In genomic region chr19:40395321-40395695, GRCm38 (mm10) we compare ENCODE assay signal across 9 mouse cellular contexts.
DNase-seq lines count a peak whose midpoint lies in the region; ATAC-seq and TF ChIP-seq lines count a peak whose summit lies in the region.
"Had no signal": no experiment of that assay in that cellular context is flagged by ENCODE, and none has a peak within 500 bp of the region (broad histone marks: within the 10 kb centered on the region; RNA-seq: fewer than 3 reads in every experiment).

No protein-coding gene starts in this region.

- no peaks in the 10 kb centered on the region for H3K9me3 ChIP-seq in heart, embryonic 10.5 days
- H3K9me3 ChIP-seq in lung, embryonic 16.5 days (ENCODE audit: control insufficient read depth, low read length): no peaks in the 10 kb centered on the region
- H3K9me3 ChIP-seq in intestine, postnatal 0 days (ENCODE audit: control insufficient read depth): no peaks in the 10 kb centered on the region

- peaks cover 26% of the 10 kb centered on the region for H3K36me3 ChIP-seq in heart, embryonic 10.5 days
- H3K36me3 ChIP-seq in lung, embryonic 16.5 days (ENCODE audit: control insufficient read depth, insufficient read depth, low read length): no peaks in the 10 kb centered on the region
- peaks cover 19% of the 10 kb centered on the region; the same call in 1 of the 2 replicates for H3K36me3 ChIP-seq in intestine, postnatal 0 days (ENCODE audit: control insufficient read depth, insufficient read depth)
- H3K36me3 ChIP-seq in small intestine, adult 2 months (ENCODE audit: control insufficient read depth, insufficient read depth, low read length): peaks cover 8% of the 10 kb centered on the region

- peak overlapping the region; percentile 34 for H3K4me2 ChIP-seq in lung, embryonic 16.5 days (ENCODE audit: low read depth, low read length)
- H3K4me2 ChIP-seq in intestine, postnatal 0 days (replicated peaks; ENCODE audit: low read depth): no peak overlapping the region

- H3K27ac ChIP-seq in heart, embryonic 10.5 days: peak overlapping the region; percentile 65
- peak overlapping the region; percentile 91 for H3K27ac ChIP-seq in lung, embryonic 16.5 days (ENCODE audit: low read length)
- H3K27ac ChIP-seq in intestine, postnatal 0 days (ENCODE audit: low read depth, low read length): peak overlapping the region; percentile 60
- peak overlapping the region; percentile 45 for H3K27ac ChIP-seq in small intestine, adult 2 months (ENCODE audit: insufficient read depth, low read depth, low read length)

- H3K4me1 ChIP-seq in heart, embryonic 10.5 days: peaks cover 22% of the 10 kb centered on the region
- H3K4me1 ChIP-seq in lung, embryonic 16.5 days (replicated peaks; ENCODE audit: control insufficient read depth, insufficient read depth, low read length): peaks cover 24% of the 10 kb centered on the region
- no peaks in the 10 kb centered on the region for H3K4me1 ChIP-seq in intestine, postnatal 0 days (replicated peaks; ENCODE audit: control insufficient read depth, insufficient read depth, low read length)
- peaks cover 9% of the 10 kb centered on the region; the same call in 1 of the 2 replicates for H3K4me1 ChIP-seq in small intestine, adult 2 months (ENCODE audit: control insufficient read depth, insufficient read depth, insufficient read length, low read length)

- DNase-seq in heart, embryonic 10.5 days (ENCODE audit: low spot score): no peak
- no peak for DNase-seq in heart, adult 11 months
- DNase-seq in lung, postnatal 10 days: no peak
- DNase-seq in adrenal gland, postnatal 25 days: no peak
- DNase-seq in thymus, postnatal 14 days: no peak
- DNase-seq: layer of hippocampus, postnatal 36 days had no signal

- ATAC-seq in lung, embryonic 16.5 days (ENCODE audit: low read depth): peak; percentile 10; the same call in 1 of the 2 replicates
- ATAC-seq in intestine, postnatal 0 days: no peak

- peak overlapping the region; percentile 47 for H3K9ac ChIP-seq in lung, embryonic 16.5 days (ENCODE audit: low read length)
- no peak overlapping the region for H3K9ac ChIP-seq in intestine, postnatal 0 days (ENCODE audit: low read depth, low read length)

- TF ChIP-seq POLR2A in small intestine, adult 2 months (IDR thresholded peaks at IDR 0.05; ENCODE audit: low read depth, low read length): no peak

- WGBS in heart, embryonic 10.5 days: 82% methylated on average over 12 of the region's 12 CpGs
- whole genome bisulfite sequencing in lung, embryonic 16.5 days: 75% methylated on average over 12 of the region's 12 CpGs
- WGBS in intestine, postnatal 0 days: 72% methylated on average over 12 of the region's 12 CpGs
- WGBS in small intestine, adult 2 months: 82% methylated on average over 12 of the region's 12 CpGs

- H3K4me3 ChIP-seq in heart, embryonic 10.5 days: no peak overlapping the region
- H3K4me3 ChIP-seq in lung, embryonic 16.5 days (ENCODE audit: low read length): 0 out of 2 replicates have a peak overlapping the region, but pooled peaks have one; percentile 9
- no peak overlapping the region for H3K4me3 ChIP-seq in intestine, postnatal 0 days (ENCODE audit: low read depth, low read length)
- no peak overlapping the region for H3K4me3 ChIP-seq in small intestine, adult 2 months (ENCODE audit: low read depth, low read length)

- H3K27me3 ChIP-seq in heart, embryonic 10.5 days (ENCODE audit: insufficient read depth, poor library complexity, severe bottlenecking): no peaks in the 10 kb centered on the region
- H3K27me3 ChIP-seq in lung, embryonic 16.5 days (ENCODE audit: control insufficient read depth, insufficient read depth, low read depth, low read length): no peaks in the 10 kb centered on the region
- H3K27me3 ChIP-seq in intestine, postnatal 0 days (replicated peaks; ENCODE audit: control insufficient read depth, insufficient read depth, low read length): no peaks in the 10 kb centered on the region
- no peaks in the 10 kb centered on the region for H3K27me3 ChIP-seq in small intestine, adult 2 months (ENCODE audit: control insufficient read depth, insufficient read depth, low read length)

- no peak for TF ChIP-seq CTCF in intestine, postnatal 0 days (IDR thresholded peaks at IDR 0.05; ENCODE audit: low read depth)
- TF ChIP-seq CTCF in small intestine, adult 2 months (IDR thresholded peaks at IDR 0.05; ENCODE audit: extremely low read depth, insufficient read length, insufficient replicate concordance, low read depth, low read length): no peak
